Mouse (Mus musculus): ENCODE measurements around the gene Sbno2.

Sbno2 gene

DNA sequence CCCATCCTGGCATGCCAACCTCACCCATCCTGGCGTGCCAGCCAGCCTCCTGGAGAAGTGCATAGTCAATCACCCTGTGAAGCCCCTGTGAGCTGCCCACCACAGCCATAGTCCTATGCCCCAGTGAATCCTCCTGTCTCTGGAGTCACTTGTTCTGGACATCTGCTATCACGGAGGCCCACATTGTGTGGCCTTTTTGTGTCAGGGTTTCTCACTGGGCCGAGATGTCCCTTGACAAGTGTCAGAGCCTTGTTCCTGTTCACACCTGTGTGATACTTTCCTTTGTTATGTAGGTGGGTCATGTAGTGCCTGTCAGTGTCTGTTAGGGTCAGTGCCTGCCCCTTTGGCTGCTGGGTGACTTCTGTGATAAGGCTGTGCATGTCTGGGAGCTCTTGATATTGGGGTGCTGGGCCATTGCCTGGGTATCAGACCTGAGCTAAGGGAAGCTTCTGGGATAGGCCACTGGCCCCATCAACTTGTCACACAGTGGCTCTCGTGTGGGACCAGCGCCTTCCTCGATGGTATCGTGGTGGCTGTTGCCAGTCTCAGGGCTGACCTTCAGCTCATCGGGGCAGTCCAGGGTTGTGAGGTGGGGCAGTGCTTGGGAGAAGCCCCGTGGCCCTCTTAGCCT lies 18.7 kb upstream of the Sbno2 start:
- in situ Hi-C loops (cut with MboI), result no loop called here

DNA sequence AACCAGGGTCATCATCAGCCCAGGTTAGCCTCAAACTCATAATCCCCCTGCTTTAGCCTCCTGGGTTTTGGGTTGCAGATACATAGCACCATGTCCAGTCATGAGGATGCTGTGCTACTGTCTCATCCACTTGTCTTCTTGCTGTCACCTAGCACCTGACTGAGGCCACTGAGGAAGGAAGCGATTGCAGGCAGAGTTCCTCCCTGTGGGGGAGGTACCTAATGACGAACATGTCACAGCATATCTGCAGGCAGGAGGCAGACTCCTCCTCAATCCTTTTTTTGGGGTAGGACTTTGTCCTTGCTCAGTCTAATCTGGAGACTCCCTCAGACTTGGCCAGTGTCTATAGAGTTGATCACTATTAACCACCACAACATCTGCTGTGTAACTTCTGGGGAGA lies 16.3 kb upstream of the Sbno2 start:
- in situ Hi-C loops (cut with MboI), result no loop called here

DNA sequence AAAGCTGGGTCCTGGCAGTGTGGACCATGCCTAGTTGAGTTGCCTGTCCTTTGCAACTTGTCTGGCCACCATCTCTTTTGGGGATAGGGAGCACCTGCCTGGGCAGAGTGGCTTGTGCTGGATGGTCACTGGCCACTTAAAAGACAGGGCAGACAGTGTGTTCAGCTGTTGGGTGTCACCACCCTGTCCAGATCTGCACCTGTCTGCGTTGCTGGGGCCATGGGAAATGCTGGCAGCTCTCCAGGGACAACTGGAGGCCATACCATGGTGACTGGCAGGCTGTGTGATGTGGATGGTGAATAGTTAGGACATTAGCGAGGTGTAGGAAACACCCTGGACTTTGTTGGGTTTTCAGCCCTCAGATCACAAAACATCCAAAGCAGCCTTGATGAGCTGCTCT lies 14.8 kb upstream of the Sbno2 start:
- in situ Hi-C loops (cut with MboI), result no loop called here

DNA sequence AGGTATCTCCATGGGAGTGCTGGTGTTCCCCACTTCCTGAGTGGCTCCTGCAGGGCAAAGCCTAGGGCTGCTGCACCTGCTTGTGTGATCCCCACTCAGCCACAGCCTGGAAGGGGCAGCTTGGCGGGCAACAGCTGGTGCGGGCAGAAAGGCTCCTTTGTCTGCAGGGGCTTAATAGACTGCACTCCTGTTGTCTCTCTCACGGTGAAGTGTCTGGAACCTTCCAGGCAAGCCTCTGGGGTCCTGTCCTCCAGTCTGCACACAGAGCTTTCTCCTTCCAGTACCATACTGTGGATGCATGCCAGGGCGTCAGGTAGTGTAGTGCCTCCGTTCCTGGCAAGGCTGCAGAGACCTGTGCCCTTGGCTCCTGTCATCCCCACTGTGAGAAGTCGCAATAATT lies 13.2 kb upstream of the Sbno2 start:
- in situ Hi-C loops (cut with MboI), result no loop called here

DNA sequence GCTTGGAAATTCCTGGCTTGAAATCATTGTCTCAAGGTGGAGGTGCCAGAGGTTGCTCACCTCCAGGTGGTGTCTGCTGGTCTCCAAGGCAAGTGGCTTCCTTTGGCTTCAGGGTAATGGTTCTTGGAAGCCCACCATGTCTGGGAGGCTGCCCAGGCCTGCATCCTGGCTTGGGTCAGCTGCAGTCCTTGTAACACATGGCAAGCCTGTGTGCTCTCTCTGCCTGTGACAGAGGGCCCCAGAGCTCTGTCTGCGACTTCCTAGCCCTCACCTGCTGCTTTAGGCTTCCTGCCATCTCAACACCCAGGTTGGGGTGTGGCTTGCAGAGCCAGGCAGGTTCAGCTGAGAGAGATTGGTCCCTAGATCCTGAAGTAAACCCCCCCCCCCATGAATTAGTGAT lies 12.4 kb upstream of the Sbno2 start:
- in situ Hi-C loops (cut with MboI), result no loop called here

DNA sequence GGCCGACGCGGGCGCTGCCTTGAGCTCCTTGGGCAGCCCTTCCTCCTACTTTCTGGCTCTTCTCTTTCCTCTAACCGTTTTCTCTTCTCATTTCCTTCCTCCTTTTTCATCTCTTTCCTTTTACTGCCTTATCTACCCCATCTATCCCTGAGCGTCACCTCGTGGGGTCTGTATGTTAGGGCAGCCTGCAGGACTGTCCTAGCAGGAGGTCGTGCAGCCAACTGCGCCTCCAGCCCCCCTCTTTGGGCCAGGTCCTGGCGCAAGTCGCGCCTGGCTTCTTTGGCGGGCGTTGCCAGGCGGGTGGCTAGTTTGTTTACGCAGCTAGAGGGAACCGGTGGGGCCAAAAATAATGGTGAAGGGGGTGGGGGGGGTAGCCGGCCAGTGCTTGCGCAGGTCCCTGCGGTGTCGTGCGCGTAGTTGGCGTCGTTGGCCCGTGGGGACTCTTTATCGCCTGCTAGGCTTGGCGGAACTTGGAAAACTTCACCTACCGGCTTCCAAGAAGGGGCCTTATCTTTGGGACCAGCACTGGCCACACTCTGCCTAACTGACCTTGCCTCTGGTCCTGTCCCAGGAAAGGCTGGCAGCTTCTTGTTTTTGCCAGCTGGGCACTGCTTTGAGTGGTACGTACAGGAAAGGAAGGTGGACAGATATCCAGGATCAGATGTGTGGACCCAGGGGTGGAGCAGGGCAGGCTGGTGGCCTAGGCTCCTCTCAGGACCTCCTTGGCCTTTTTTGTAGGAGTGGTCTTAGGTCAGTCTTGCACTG lies 11.7 kb upstream of the Sbno2 start:
- in situ Hi-C loops (cut with MboI), result no loop called here

DNA sequence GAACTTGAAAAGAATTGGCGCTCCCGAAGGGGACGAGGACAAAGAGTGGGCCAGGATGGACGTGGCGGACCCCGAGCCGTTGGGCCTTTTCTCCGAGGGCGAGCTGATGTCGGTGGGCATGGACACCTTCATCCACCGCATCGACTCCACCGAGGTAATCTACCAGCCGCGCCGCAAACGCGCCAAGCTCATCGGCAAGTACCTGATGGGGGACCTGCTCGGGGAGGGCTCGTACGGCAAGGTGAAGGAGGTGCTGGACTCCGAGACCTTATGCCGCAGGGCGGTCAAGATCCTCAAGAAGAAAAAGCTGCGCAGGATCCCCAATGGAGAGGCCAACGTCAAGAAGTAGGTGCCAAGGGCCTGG lies 11.2 kb upstream of the Sbno2 start:
- in situ Hi-C loops (cut with MboI), result no loop called here

DNA sequence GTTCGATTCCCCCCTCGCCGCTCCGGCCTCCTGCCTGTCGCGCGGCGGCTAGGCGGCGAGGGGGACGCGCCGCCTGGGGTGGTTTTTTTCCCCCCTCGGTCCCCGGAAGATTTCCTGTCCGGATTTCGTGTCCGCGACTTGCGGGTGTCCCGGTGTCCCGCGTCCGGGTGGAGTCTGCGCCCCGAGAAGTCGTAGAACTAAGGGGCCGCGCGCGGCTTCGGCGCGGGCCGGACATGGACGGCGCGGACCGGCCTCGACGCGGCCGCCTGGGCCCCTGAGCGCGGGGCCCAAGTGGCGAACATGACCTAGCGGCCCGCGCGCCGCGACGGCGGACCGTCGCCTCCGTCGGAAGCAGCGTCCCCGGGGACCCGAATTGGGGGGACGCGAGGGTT lies 10.6 kb upstream of the Sbno2 start:
- in situ Hi-C loops (cut with MboI), result no loop called here

DNA sequence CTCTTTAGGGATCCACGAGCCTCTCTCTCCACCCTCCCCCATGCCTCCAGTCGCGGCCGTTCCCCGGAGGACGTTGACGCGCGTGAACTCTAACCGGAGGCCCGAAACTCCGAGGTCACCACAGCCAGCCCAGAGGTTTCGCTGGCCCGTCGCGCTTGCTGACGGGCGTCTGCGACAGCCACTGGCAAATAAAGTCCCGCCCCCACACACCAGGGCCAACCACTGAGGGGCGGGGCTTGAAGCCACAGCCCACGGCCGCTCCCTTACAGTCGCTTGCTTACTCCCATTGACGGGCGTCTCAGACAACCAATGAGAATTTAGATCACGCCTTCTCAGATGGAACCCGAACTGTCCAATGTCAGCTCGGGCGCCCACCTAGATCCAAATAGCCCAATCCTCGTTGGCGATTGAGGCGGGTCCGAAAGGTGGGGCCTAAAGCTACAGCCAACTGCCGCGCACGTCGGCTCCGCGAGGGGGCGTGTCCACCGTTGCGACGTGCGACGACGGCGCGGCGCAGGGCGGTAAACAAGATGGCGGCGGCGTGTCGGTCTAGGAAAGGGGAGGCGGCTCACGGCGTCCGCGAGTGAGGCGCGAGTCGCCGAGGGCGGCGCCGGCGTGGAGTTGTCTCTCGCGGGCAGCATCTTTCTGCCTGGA lies 10.0 kb upstream of the Sbno2 start, which contains the start of gene Stk11:
TSS of gene Stk11 (plus strand) at position 514 of the 654 bp plus-strand sequence.
- in situ Hi-C loops (cut with MboI), result no loop called here

DNA sequence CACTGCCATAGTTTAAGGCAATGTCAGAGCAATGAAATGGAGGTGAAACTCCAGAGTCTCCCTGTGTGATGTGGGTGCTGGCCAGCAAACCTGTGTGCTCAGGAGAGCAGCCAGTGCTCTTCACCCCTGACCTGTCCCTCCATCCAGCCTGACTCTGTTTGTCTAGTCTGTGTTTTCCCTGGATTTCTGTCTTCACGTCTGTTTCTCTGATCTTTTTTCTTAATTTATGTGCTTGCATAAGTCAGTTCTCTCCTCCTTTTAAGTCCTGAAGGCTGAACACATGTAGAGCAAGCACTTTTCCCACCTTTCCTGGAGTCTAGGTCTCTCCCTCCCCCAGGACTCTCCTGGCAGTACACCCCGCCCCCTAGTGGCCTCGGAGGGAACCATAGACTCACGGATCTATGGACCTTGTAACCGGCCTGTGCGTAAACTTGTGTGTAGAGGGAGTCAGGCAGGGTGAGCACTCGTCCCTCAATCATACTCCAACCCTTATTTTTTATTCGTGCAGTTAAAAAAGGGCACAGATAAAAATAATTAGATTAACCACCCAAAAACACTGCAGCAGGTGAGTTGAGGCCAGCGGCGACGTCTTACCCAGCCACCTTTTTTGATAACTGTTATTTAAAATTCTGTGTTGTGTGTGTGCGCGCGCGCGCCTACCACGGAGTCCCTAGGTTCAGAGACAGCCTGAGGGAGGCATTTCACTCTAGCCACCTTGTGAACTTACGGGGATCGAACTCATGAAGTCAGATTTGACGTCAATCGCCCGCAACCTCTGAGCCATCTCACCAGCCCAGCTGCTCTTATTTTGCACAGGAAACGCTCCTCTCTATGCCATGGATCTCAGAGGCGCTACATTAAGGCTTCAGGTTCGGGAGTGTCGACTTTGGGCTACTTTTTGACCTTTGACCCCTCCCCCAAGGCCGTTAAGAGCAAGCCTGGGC lies 9.2 kb upstream of the Sbno2 start:
- in situ Hi-C loops (cut with MboI), result no loop called here

DNA sequence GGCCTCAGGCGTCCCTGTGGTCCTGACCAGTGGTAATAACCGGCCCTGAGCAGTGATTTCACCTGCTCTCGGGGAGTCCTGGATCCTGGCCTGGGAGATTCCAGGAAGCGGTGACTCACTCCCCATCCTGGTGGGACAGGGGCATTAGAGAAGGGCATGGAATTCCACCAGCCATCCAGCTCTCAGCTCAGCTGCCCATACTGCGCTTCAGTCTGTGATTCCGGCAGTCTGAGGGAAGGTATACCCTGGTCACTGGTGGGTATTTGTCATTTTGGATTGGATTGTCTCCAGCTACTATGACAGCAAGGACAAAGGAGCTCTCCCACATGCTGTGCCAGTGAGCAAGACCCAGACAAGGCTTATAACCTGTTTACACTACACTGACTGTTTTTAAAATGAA lies 2.3 kb upstream of the Sbno2 start:
- in situ Hi-C loops (cut with MboI), result no loop called here

DNA sequence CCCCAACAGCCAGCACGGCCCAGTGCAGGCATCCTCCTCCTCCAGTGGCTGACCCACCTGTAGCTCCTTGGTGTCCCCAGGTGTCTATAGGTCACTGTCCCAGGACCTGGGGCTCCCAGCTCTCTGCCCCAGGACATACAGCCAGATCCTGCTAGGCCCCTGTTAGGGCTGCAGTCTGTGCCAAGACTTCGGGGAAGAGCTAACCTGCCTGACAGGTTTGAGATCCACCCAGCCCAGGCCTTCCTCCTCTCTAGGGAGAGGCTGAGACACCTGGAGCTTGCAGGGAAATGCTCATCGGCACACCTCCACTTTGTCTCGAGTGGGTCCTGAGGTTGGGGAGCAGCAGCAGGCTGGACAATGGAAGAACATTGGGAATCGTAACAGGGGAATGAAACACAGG lies 555 bp upstream of the Sbno2 start:
- in situ Hi-C loops (cut with MboI), result no loop called here

DNA sequence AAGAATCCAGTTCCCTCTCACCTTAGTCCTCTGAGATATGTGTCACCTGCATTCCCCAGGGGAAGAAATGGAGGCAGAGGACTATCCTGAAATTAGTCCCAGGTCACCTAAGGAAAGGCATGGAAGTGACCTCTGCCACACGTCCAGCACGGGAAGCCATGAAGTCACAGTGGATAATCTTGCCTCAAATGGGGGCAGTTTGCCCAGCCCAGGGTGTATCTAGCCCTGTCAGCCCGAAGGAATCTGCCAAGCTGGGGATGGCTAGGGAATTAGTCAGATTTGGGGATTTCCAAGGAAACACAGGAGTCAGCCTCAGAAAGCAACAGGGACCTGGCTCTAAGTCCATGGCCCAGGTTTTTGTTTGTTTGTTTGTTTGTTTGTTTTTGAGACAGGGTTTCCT lies 1.2 kb downstream of the Sbno2 start:
- in situ Hi-C loops (cut with MboI), result no loop called here

DNA sequence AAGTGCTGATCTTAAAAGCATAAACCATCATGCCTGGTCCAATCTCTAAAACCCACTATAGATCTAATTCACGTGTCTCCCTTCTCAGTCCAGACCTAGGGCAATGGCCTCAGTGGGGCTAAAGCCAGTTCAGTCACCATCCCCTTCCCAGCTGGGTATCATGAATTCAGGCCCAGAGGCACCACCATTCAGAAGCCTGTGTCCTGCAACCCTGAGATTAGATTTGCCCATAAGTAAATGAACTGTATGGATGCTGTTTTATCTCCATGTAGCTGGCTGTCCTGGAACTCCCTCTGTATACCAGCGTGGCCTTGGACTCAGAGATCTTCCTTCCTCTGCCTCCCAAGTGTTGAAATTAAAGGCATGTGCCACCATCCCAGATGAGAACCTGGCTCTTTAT lies 2.3 kb downstream of the Sbno2 start:
- in situ Hi-C loops (cut with MboI), result no loop called here

DNA sequence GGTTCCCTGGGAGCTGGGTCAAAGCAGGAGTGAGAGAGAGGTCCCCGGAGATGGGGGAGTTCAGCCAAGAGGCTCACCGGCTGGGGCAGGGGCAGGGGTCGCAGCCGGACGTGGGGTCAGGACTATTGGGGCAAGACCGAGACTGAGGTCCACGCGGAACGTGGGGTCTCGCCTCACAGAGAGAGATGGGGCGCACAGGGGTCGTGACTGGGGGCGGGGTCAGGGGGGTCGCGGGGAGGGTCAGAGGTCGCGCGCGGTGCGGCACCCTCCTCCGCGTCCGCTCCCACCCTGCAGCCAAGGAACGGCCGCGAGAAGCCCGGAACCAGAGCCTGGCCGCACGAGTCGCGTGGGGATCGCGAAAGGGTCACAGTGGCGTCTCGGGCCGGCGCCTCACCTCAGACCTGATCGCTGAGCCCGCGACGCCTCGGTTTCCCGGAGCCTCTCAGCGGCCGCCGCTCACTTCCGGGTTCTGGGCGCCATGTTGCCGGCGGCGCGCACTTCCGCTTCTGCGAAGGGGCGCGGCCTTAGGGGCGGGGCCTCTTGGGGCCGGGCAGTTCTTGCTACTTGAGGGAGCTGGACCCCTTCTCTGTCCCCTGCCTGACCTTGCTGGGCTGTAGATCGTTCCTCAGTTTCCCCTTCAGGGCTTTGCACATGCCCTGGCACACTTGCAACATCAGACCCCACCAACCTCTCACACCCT lies 3.0 kb downstream of the Sbno2 start:
- in situ Hi-C loops (cut with MboI), result no loop called here

DNA sequence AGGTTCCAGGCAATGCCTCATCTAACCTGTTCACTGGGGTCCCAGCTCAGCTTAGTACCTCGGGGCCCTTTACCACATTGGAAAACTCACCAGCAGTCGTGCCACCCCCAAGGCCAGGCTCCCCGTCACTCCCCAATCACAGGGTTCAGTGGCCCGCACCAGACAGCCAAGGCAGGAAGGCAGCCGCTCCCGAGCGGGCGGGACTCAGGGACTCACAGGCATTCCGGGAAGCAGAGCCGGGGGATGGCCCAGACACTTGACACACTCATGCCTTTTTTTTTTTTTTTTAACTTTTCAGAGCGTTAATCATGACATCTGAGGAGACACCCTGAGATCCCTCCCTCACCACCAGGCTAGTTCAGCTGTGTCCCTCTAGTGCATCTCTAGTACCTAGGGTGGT lies 4.4 kb downstream of the Sbno2 start:
- in situ Hi-C loops (cut with MboI), result no loop called here

DNA sequence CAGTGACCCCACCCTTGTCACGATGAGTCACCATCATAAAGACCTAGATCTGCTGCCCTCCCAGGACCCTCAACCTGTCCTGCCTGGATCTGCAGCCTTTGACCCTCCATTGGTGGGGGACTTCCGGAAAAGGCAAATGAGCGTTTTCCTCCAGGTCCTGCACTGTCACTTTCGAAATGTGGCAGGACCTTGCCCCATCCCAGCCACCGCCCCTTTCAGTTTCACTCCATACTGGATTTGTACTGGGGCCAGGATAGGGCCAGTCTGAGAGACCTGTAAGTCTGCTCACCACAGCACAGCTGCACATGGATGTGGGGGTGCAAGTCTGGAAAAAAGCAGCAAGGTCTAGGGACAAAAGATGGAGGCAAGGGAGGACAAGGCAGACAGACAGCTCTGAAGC lies 6.7 kb downstream of the Sbno2 start:
- in situ Hi-C loops (cut with MboI), result no loop called here

DNA sequence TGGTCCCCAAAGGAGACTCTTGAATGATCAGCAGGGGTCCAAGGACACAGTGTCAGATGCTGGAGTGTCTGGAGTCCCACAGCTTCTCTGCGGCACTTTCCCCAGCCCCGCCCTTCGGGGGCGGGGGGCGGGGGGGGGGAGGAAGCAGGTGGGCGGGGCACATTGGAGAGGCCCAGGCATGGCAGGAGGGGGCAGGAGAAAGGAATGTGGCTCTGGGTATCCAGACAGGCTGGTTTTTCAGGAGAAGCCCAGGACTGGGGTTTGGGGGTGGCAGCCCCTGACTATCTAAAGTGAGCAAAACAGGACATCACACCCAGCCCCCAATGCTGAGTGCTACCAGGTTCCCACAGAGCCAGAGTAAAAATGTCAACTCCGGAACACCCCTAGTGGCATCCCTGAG lies 8.1 kb downstream of the Sbno2 start:
- in situ Hi-C loops (cut with MboI), result no loop called here

DNA sequence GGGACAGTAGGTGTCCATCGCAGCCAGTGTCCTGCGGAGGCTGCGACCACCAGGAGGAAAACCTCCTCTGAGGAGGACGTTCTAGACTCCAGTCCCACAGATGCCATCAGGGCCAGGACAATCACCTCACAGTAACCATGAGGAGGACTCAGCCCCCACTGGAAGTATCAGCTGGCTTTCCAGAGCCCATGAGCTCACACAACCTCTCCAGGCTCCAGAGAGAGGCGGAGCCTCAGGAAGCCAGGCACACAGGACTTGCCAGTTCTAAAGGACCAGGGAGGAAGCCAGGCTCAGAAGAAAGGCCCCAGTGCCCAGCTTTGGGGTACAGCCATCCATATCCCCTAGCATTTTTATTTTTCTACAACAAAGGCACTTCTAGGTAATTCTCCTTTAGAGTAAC lies 9.8 kb downstream of the Sbno2 start:
- in situ Hi-C loops (cut with MboI), result no loop called here

DNA sequence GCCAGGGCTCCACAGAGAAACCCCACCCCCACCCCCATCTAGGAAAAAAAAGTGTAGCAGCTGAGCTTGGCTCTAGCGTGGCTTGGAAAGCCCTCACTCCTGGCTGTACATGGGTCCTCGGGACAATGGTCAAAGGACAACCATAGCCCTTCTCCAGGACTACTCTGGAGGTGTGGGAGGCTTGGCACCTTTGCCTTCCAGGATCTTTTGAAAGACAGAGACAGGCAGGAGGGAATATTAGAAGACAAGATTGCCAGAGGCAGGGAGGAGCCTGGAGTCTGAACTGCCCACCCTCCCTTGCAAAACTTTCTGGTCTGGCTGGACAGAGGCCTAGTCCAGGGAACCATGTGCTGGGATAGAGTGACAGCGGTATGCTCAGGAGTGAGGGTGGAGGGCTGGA lies 10.7 kb downstream of the Sbno2 start:
- in situ Hi-C loops (cut with MboI), result no loop called here

DNA sequence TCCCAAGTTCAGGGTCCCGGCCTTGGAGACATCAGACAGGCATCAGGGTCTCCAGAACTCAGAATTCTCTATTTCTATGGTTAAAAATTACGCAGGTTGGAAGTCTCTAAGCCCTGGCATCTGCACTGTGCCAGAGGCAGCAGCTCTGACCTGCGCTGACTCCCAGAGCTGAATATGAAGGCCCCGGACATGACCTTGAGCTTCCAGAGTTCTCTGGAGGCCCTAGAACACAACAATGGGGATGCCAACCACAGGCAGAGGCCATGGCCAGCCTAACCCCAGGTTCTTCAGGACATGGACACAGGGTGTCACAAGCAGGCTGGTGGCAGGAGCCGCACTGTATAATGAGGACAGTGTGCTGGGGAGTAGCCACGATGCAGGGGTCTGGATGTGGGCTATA lies 11.3 kb downstream of the Sbno2 start:
- in situ Hi-C loops (cut with MboI), result no loop called here

DNA sequence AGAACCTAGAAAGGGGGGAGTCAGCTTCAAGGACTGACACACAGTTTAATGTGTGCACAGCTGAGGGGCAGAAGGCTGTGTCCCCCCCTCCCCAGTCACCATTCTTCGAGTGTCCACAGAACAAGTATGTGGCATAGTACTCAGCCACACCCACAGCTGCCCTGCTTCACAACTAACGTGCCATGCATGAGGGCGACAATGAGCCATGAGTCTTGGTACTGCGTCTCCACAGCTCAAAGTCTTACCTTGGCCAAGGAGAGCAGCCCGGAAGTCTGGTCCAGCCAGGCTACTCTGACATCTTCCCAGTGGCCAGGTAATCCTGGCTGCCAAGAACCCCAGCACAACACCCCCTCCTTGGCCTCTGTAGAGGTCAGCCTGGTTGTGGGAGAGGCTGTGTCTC lies 12.7 kb downstream of the Sbno2 start:
- in situ Hi-C loops (cut with MboI), result no loop called here

All from mature B cell (primary cell).